Mouse (Mus musculus): ENCODE results near the gene Caprin2. TPM values are rescaled to one million over a fixed set of nuclear protein-coding genes. Genes with fewer than 3 reads are reported as not detected.

The Caprin2 gene
- polyA plus RNA-seq, 1 experiment from 2014 or later, result 18.2 TPM

- no peak overlapping the region for H3K4me3 ChIP-seq
- no peaks in the 10 kb centered on the region for H3K27me3 ChIP-seq (ENCODE audit: low read depth, poor library complexity, severe bottlenecking)
- H3K36me3 ChIP-seq, result peaks cover 19% of the 10 kb centered on the region
- no peak for DNase-seq (ENCODE audit: low spot score)
- no peak overlapping the region for H3K27ac ChIP-seq
- H3K4me1 ChIP-seq, result peaks cover 15% of the 10 kb centered on the region
- no peaks in the 10 kb centered on the region for H3K9me3 ChIP-seq (replicated peaks)
- 87% methylated on average over 4 of the region's 4 CpGs for WGBS
Measured at GRCm38 (mm10) chr6:148826119-148826518, 69.9 kb downstream of the Caprin2 start.

GRCm38 (mm10) chr6:148818624-148819343 is 77.3 kb downstream of the Caprin2 start:
- Histone ChIP-seq H3K4me1 (no peaks in the 10 kb centered on the region), H3K4me3 (no peak overlapping the region), H3K9me3 (replicated peaks) (no peaks in the 10 kb centered on the region), H3K27me3 (ENCODE audit: low read depth, poor library complexity, severe bottlenecking) (no peaks in the 10 kb centered on the region), H3K27ac (no peak overlapping the region), H3K36me3 (peaks cover 73% of the 10 kb centered on the region)
- DNase-seq (ENCODE audit: low spot score), result no peak
- 83% methylated on average over 4 of the region's 4 CpGs for WGBS

- Histone ChIP-seq H3K4me3 (no peak overlapping the region), H3K36me3 (peaks cover 79% of the 10 kb centered on the region), H3K27me3 (ENCODE audit: low read depth, poor library complexity, severe bottlenecking) (no peaks in the 10 kb centered on the region), H3K9me3 (replicated peaks) (no peaks in the 10 kb centered on the region), H3K27ac (no peak overlapping the region), H3K4me1 (no peaks in the 10 kb centered on the region)
- DNase-seq (ENCODE audit: low spot score), result no peak
- WGBS, result 90% methylated on average over 5 of the region's 5 CpGs
Measured at GRCm38 (mm10) chr6:148816751-148817150, 79.3 kb downstream of the Caprin2 start.

- Histone ChIP-seq H3K27me3 (ENCODE audit: low read depth, poor library complexity, severe bottlenecking) (no peaks in the 10 kb centered on the region), H3K36me3 (peaks cover 82% of the 10 kb centered on the region), H3K4me3 (no peak overlapping the region), H3K27ac (no peak overlapping the region), H3K9me3 (replicated peaks) (no peaks in the 10 kb centered on the region), H3K4me1 (no peaks in the 10 kb centered on the region)
- WGBS, result 88% methylated on average over 2 of the region's 2 CpGs
- no peak for DNase-seq (ENCODE audit: low spot score)
Measured at GRCm38 (mm10) chr6:148811117-148811516, 84.9 kb downstream of the Caprin2 start.

GRCm38 (mm10) chr6:148799773-148800172 is 96.3 kb downstream of the Caprin2 start:
- Histone ChIP-seq H3K27me3 (ENCODE audit: low read depth, poor library complexity, severe bottlenecking) (no peaks in the 10 kb centered on the region), H3K27ac (no peak overlapping the region), H3K36me3 (peaks cover 72% of the 10 kb centered on the region), H3K4me1 (no peaks in the 10 kb centered on the region), H3K4me3 (no peak overlapping the region), H3K9me3 (replicated peaks) (no peaks in the 10 kb centered on the region)
- no peak for DNase-seq (ENCODE audit: low spot score)
- 74% methylated on average over 4 of the region's 4 CpGs for WGBS

GRCm38 (mm10) chr6:148795145-148795544 is 100.9 kb downstream of the Caprin2 start:
- no peaks in the 10 kb centered on the region for H3K27me3 ChIP-seq (ENCODE audit: low read depth, poor library complexity, severe bottlenecking)
- WGBS, result 92% methylated on average over 2 of the region's 2 CpGs
- H3K36me3 ChIP-seq, result peaks cover 59% of the 10 kb centered on the region
- H3K4me3 ChIP-seq, result no peak overlapping the region
- DNase-seq (ENCODE audit: low spot score), result no peak
- no peaks in the 10 kb centered on the region for H3K4me1 ChIP-seq
- H3K9me3 ChIP-seq (replicated peaks), result no peaks in the 10 kb centered on the region
- no peak overlapping the region for H3K27ac ChIP-seq

Other genes with a start within 250 kb of the Caprin2 start
- 29.1 and 30.8 TPM in 2 replicates for gene Ipo8, start 64.8 kb downstream of the Caprin2 start, polyA plus RNA-seq (2016; fragmentation: Nextera tagmentation; extraction: Ambion mirVana)
- 270 and 301 TPM in 2 replicates for gene Sinhcaf, start 50.2 kb upstream of the Caprin2 start, polyA plus RNA-seq (2016; fragmentation: Nextera tagmentation; extraction: Ambion mirVana)
- 7.6 and 8.7 TPM in 2 replicates for gene Dennd5b, start 205.4 kb upstream of the Caprin2 start, polyA plus RNA-seq (2016; fragmentation: Nextera tagmentation; extraction: Ambion mirVana)
- gene Gm10203, start 233.9 kb upstream of the Caprin2 start, polyA plus RNA-seq (2016; fragmentation: Nextera tagmentation; extraction: Ambion mirVana), result not detected in 2 replicates
- 14.4 and 15.8 TPM in 2 replicates for gene Etfbkmt, start 243.6 kb upstream of the Caprin2 start, polyA plus RNA-seq (2016; fragmentation: Nextera tagmentation; extraction: Ambion mirVana)